Mouse (Mus musculus) olfactory bulb, adult 2 months (tissue): Measurements from ENCODE around the gene Casp6.

Experiments used
- CTCF ChIP-seq: fragments of 200-500 bp; IDR thresholded peaks from 2 replicates; pipeline ENCODE4 v1.5.1; 2012; ENCODE audit warnings: low read depth, mild to moderate bottlenecking, low read length, moderate library complexity; ENCODE audit not compliant: insufficient read depth
- POLR2A ChIP-seq: fragments of 200-500 bp; IDR thresholded peaks from 2 replicates; pipeline ENCODE4 v1.6.1; 2012; ENCODE audit warnings: mild to moderate bottlenecking, low read depth, low read length, moderate library complexity; ENCODE audit not compliant: insufficient read depth

DNA sequence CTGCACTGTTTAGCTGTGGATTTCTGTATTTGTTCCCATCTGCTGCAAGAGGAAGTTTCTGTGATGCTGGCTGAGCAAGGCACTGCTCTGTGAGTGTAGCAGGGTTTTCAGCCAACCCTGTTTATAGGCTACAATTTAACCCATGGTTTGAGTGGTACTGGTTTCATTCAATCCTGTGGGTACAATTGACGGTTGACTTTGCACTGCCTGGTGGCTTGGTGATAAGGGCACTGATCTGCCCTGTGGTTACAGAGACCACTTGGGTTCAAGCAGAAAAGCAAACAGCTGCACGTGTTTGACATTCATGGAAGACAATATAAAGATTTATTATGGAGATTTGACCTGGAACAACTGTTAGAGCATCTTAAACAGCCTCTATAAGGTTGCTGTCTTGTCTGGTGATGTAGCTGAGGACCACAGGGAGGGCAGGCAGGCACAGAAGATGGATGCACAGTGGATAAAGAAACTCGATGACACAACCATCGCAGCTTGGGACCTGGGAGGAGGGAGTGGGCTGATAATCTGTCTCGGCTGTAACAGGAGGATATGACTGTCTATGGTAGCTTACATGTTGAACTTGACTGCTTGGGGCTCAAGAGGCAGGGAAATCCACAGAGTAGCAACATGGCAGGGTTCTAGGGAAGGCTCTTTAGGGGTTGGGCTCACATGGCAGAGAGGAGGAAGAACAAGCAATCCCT is 45.1 kb downstream of the Casp6 start:
- TF ChIP-seq CTCF (no peak), POLR2A (no peak)
